Mouse (Mus musculus) embryonic fibroblast, embryonic 13.5 days (primary cell): ENCODE measurements around the gene Hint1.

Experiments
- CTCF ChIP-seq: IDR thresholded peaks from 2 replicates; pipeline ENCODE4 v1.5.1; 2011; ENCODE audit warnings: mild to moderate bottlenecking, control low read depth, low read length, moderate library complexity, borderline replicate concordance; ENCODE audit not compliant: insufficient read depth
- POLR2A ChIP-seq: IDR thresholded peaks from 2 replicates; pipeline ENCODE4 v1.6.1; 2011; ENCODE audit warnings: low read depth, mild to moderate bottlenecking, control low read depth, low read length, moderate library complexity

GRCm38 (mm10) chr11:54851656-54852055 is 14.5 kb upstream of the Hint1 start:
- TF ChIP-seq CTCF (no peak), POLR2A (no peak)
